Mouse (Mus musculus) right cerebral cortex, postnatal 4 days (tissue): ENCODE measurements at regions not wholly inside any gene's neighbourhood (a gene's known extent, or its start where the extent isn't known, plus 50 kb on each side); places are given as distances from the start of the nearest gene placed in this dataset.

Experiments
- DNase-seq: peaks from one replicate; pipeline ENCODE4 v3.0.0-alpha.2; 2022

DNA sequence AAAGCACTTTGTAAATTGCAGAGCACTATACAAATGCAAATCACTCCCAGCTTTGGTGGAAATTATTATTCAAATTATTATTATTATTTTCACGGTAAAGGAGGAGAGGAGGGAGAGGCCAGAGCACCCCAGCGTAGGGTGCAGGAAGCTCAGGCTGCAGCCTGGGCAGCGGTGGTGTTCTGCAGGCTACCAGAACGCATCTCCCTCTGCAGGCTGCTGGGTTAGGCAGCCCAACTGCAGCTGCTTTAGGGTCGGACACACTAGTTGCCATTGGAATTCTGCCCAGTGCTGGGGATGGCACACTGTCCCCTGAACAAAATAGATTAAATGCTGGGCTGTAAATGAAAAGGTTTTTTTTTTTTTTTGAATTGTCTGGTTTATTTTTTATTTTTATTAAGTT, 189.7 kb upstream of the 4931429L15Rik start:
- no peak for DNase-seq

DNA sequence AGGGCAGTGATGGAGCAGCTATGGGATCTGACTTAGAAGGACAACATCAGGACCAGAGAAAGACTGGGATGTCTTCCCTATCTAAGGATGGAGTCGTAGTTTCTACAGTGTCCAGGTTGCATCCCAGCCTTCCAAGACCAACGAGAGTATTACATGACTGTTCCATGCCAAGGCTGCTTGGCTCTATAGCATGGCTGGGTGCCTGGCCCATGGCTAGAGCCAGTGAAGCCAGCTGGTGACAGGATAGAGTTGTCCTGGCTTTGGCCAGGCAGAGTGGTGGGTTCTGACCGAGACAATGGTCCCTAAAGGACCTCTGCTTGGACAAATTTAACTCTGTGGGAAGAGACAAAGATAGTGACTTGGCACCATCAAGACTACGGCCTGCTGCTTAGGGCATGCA, 187.2 kb upstream of the 4931429L15Rik start:
- DNase-seq: no peak

DNA sequence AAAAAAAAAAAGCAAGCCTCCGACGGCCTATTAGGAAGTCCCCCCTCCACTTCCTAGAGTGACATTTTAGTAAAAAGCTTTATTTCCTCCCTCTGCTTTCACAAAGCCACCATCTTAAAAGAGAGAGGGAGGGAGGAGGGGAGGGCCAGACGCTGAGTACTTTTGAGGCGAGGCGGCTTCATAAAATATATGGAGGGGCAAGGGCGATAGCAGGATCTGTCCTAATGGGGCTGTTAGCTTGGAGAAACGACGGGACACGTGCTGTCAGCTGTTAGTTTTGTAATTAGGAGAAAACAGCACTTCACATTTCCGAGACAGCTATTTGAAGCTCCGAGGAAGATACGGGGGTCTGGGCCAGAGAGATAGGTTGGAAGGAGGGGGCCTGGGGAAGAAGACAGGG, 184.8 kb upstream of the 4931429L15Rik start:
- no peak for DNase-seq

DNA sequence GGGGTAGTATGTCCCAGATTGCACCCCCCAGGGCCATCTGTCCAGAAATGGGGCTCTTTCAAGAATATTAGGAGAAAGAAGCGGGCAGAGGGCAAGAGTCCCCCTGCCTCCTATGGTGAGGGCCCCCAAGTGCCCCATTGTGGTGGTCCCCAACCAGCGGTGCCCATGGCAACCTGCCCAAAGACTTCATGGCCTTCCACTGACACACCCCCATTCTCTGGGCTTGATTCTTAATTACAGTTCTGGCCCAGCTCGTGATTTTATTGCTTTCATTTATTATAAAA, 184.3 kb upstream of the 4931429L15Rik start:
- no peak for DNase-seq

DNA sequence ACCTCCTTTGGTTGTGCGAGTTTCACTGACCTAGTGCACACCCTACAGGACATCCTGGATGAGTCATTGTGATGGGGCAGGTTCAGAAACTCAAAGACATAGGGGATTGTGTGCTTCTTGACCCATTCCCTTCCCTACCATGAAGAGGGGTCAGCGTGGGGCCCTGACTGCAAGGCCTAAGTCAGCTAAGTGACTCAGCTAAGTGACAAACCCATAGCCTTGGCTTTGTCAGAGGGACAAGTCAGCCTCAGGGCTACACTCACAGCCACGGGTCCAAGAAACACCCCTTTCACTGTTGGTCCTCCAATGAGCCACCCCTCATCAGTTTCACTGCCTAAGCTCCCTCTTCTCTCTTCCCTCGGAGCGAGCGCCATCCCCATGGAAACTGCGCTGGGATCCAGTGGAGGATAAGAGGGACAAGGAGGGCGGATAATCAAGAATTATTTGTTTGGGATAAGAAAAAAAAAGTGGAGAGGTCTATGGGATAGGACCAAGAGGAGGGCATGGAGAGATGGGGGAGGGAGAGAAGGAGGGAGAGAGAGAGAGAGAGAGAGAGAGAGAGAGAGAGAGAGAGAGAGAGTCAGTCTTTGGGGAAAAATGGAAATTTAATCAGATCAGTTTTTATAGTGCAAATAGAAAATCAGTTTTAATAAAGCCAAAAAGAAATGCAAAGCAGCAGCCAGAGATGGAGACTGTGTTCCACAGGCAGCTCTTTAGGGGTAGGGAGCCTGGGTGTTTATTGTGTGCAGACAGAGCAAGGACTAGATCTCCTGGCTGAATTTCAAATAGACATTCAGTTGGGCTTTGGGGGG, 183.7 kb upstream of the 4931429L15Rik start:
- peak; percentile 43 for DNase-seq

DNA sequence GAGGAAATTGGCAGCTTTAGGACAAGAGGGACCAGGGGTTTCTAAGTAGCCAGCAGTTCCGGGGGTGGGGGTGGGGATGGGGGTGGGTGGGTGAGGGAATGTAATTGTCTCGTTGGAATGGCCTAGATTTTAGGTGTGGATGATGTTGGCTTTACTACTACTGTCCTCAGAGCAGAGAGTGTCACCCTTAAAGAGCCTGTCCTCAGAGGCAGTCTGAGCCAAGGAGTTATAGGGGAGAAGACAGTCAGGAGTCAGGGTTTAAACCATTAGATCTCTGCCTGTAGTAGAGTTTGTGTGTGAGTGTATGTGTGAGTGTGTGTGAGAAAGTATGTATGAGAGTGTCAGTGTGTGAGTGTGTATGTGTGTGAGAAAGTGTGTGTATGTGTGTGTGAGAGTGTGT, 179.6 kb upstream of the 4931429L15Rik start:
- no peak for DNase-seq

DNA sequence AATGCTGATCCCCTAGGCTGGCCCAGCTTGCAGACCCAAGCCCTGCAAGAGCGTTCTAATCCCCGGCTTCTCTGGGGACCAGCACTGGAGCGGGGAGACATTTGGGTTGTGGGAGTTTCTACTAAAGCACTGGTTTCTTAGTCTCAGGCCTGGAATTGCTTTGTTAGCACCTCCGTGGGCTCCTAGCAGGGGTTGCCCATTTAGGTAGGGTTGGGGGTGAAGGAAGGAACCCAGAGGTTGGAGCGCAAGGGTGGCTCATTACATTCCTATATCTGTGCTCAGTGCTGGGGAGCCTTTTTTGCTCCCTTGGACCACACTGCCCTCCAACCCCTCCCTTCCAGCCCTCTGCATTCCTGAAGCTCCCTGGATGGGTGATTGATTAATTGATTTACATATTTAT, 179.1 kb upstream of the 4931429L15Rik start:
- no peak for DNase-seq

- DNase-seq: no peak
These were observed 175.5 kb upstream of the 4931429L15Rik start for GRCm38 (mm10) chr9:46495276-46495675.

- no peak for DNase-seq
These were observed 163.2 kb upstream of the 4931429L15Rik start for GRCm38 (mm10) chr9:46482859-46483443.

DNA sequence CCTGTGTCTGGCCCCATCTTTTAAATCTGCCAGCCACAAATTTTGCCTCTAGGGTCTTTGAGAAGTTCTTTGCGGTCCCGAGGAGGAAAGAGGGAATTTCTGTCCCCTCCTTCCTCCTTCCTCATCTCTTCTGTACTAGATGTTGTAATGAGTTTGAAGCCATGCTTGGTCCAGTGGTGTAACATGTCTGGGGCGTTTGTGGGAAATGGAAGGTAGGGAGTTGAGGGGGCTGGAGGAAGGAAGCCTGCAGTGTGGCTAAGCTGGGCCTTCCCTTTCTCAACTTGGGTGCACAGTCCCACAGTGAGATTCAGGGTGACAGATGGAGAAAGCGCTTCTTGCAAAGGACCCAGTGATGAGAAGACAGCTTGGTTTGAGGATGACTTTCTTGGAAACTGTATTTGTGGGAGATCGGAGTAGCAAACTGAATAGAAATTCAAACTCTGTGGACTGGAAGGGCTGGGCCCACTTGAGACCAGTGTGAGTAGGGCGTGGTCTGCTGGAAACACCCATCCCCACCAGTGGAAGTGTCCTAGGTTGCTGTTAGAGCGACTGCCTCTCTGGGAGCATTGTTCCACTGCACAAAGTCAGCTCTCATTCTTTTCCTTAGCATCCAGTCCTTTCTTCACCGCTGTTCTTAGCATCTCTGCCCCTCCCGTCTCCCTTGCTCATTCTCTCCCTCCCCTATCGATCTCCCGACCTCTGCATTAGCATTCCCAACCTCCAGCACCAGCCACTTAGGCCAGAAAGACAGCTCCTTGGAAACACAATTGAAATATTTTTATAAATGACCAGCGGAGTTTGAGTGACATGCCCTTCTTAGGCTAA, 162.5 kb upstream of the 4931429L15Rik start:
- DNase-seq: no peak

- DNase-seq: no peak
These were observed 161.7 kb upstream of the 4931429L15Rik start for GRCm38 (mm10) chr9:46481491-46481890.

GRCm38 (mm10) chr9:46480080-46480690, 160.4 kb upstream of the 4931429L15Rik start:
- DNase-seq: no peak

DNA sequence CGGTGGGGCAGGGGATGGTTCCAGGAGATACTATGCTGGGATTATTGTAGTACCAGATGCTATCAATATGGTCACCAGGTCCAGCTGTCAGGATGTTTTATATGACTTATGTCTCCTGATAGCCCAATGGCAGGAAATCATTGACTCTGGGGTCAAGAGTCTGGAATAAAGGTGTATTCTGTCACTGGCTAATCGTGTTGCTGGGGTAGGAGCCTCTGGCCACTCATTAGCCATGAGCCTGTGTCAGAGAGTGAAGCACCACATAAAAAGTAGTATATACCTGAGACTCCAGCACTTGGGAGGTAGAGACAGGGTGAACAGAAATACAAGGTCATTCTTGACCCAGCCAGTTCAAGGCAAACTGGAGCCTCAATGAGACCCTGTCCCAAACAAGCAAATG, 158.8 kb upstream of the 4931429L15Rik start:
- no peak for DNase-seq

GRCm38 (mm10) chr9:46476516-46476915, 156.7 kb upstream of the 4931429L15Rik start:
- DNase-seq: no peak

- DNase-seq: no peak
These were observed 153.9 kb upstream of the 4931429L15Rik start for GRCm38 (mm10) chr9:46473681-46474080.

DNA sequence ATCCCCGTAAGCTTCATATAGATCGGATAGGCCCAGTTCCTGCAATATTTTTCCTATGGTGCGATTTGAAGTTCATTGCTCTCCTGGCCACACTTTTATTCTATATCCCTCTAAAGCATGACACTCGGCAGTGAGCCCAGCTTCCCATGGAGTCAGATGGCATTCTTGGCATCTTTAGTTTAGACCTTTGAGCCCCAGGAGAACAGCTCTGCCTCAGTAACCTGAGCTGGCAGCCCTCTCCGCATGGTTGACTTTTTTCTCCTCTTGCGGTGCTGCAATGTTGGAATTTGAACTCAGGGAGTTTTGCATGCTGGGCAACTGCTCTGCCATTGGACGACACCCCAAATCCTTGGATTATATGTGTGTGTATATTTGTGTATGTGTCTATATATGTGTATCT, 149.7 kb upstream of the 4931429L15Rik start:
- DNase-seq: no peak

GRCm38 (mm10) chr9:46468306-46468705, 148.5 kb upstream of the 4931429L15Rik start:
- DNase-seq: no peak

DNA sequence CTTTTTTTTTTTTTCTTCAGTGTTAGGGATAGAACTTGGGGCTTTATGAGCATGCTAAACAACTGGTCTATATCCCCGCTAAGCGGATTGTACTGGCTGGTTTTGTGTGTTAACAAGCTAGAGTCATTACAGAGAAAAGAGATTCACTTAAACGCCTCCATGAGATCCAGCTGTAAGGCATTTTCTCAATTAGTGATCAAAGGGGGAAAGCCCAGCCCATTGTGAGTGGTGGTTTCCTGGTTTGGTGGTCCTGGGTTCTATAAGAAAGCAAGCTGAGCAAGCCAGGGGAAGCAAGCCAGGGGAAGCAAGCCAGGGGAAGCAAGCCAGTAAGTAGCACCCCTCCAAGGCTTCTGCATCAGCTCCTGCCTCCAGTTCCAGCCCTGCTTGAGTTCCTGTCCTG, 147.9 kb upstream of the 4931429L15Rik start:
- no peak for DNase-seq

- no peak for DNase-seq
These were observed 142.9 kb upstream of the 4931429L15Rik start for GRCm38 (mm10) chr9:46462681-46463080.

GRCm38 (mm10) chr9:46457945-46458344, 138.2 kb upstream of the 4931429L15Rik start:
- no peak for DNase-seq

- DNase-seq: no peak
These were observed 135.2 kb upstream of the 4931429L15Rik start for GRCm38 (mm10) chr9:46454807-46455610.
